Mouse (Mus musculus) midbrain, embryonic 16.5 days (tissue): Measurements from ENCODE around the gene Gm20388. TPM values are rescaled to one million over a fixed set of nuclear protein-coding genes. Genes with fewer than 3 reads are reported as not detected.

Source experiments
- ATAC-seq: fragments of 200-750 bp; cut with Nextera tagmentation; 2 replicates; pipeline ENCODE4 v1.8.0; 2017; ENCODE audit warnings: moderate TSS enrichment
- H3K27ac ChIP-seq: fragments of 300-500 bp; sonication (generic); 2 replicates; pipeline ENCODE4 v1.5.1; 2014; ENCODE audit warnings: mild to moderate bottlenecking, low read length, mixed read lengths
- H3K27me3 ChIP-seq: fragments of 300-500 bp; sonication (generic); 2 replicates; pipeline ENCODE4 v1.6.1; 2014; ENCODE audit warnings: low read depth, low read length, mixed read lengths; ENCODE audit not compliant: control insufficient read depth, insufficient read depth
- H3K36me3 ChIP-seq: fragments of 300-500 bp; sonication (generic); 2 replicates; pipeline ENCODE4 v1.6.1; 2014; ENCODE audit warnings: mild to moderate bottlenecking, low read length, moderate library complexity, mixed read lengths; ENCODE audit not compliant: control insufficient read depth, insufficient read depth
- H3K4me1 ChIP-seq: fragments of 300-500 bp; sonication (generic); 2 replicates; pipeline ENCODE4 v1.6.1; 2014; ENCODE audit warnings: mild to moderate bottlenecking, low read length, mixed read lengths; ENCODE audit not compliant: control insufficient read depth, insufficient read depth
- H3K4me2 ChIP-seq: fragments of 300-500 bp; sonication (generic); 2 replicates; pipeline ENCODE4 v1.6.1; 2014; ENCODE audit warnings: mild to moderate bottlenecking, low read length, mixed read lengths
- H3K4me3 ChIP-seq: fragments of 300-500 bp; sonication (generic); 2 replicates; pipeline ENCODE4 v1.5.1; 2014; ENCODE audit warnings: low read depth, mild to moderate bottlenecking, low read length, moderate library complexity, mixed read lengths
- H3K9ac ChIP-seq: fragments of 300-500 bp; sonication (generic); 2 replicates; pipeline ENCODE4 v1.6.1; 2014; ENCODE audit warnings: low read depth, low read length, mixed read lengths
- H3K9me3 ChIP-seq: fragments of 300-500 bp; sonication (generic); replicated peaks from 2 replicates; pipeline ENCODE4 v1.6.1; 2014; ENCODE audit warnings: mild to moderate bottlenecking, low read length, mixed read lengths; ENCODE audit not compliant: control insufficient read depth, poor library complexity, severe bottlenecking
- WGBS: fragments of 180-500 bp; shearing (Covaris S2); extraction: QIAGEN DNeasy Blood & Tissue Kit; methylation state at CpG from one replicate; pipeline ENCODE4 v1.1.7; 2014; 5-methylcytosine and 5-hydroxymethylcytosine counted together
- polyA plus RNA-seq: library from polyadenylated mRNA; unstranded; fragments of >200 nt; fragmentation: Nextera tagmentation; extraction: Ambion mirVana; gene quantifications from 2 replicates; pipeline ENCODE4 v1.2.1, GENCODE M21; 2015

Gene Gm20388
- polyA plus RNA-seq, 1 experiment from 2014 or later: 7.5 TPM

DNA sequence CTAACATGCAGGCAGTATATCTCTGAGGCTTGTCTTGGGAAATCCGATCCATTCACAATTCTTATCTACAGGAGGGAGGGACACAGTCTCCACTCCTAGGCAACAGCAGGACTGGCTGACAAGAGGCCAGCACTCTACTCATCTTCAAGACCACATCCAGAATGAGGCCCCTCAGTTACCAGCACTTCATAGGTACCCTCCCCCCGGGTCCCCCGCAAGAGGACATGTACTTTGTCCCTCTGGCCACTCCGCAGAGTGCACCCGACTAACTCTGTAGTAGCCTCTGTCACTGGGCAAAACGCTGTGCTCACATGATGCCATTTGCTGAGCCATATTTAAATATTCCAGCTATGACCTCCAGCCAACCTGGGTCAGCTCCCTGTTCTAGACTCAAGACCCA, 1887.8 kb downstream of the Gm20388 start:
- Histone ChIP-seq H3K4me2 (no peak overlapping the region), H3K27me3 (no peaks in the 10 kb centered on the region), H3K4me3 (no peak overlapping the region), H3K9me3 (no peaks in the 10 kb centered on the region), H3K4me1 (no peaks in the 10 kb centered on the region), H3K9ac (no peak overlapping the region), H3K36me3 (peaks cover 13% of the 10 kb centered on the region), H3K27ac (no peak overlapping the region)
- WGBS: 98% methylated on average over 6 of the region's 6 CpGs
- ATAC-seq: no peak

DNA sequence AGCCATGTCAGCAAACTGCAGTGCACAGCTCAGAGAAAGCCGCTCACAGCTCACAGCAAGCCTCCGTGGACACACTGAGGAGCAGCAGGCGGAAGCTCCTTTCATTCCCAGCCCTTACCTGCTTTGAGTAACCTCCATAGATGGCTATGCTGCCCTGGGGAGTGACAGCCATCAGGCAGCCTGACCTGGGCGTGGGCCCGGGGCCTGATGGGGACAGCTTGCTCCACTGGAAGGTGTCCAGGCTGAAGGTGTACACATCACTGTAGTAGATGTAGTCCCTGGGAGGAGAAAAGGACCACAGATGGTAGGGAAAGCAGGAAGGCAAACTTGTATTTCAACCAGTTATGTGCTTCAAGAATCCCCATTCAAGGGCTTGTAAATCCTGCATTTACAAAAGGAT, 1894.2 kb downstream of the Gm20388 start:
- H3K9me3 ChIP-seq: no peaks in the 10 kb centered on the region
- peaks cover 23% of the 10 kb centered on the region for H3K36me3 ChIP-seq
- no peak overlapping the region for H3K4me2 ChIP-seq
- 97% methylated on average over 5 of the region's 5 CpGs for WGBS
- H3K4me3 ChIP-seq: no peak overlapping the region
- no peaks in the 10 kb centered on the region for H3K27me3 ChIP-seq
- H3K9ac ChIP-seq: no peak overlapping the region
- H3K4me1 ChIP-seq: no peaks in the 10 kb centered on the region
- no peak overlapping the region for H3K27ac ChIP-seq
- ATAC-seq: no peak

DNA sequence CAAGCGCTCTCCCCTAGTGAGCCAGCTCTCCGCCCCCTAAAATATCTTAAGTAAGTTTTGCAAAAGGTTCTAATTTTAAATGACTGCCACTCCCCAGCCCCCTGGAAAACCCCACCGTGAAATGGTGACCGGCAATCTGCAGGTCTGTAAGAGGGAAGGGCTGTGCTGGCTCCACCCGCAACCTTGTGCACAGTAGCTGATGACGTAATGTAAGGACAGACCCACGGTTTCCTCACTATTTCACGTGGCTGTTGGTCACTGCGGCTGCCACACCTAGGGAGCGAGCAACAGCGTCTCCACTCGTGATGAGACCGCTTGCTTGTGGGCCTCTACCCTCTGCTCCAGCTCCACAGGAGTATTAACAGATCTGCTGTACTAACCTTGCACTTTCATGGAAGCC, 1895.5 kb downstream of the Gm20388 start:
- no peak overlapping the region for H3K4me3 ChIP-seq
- H3K9ac ChIP-seq: no peak overlapping the region
- H3K9me3 ChIP-seq: no peaks in the 10 kb centered on the region
- H3K27me3 ChIP-seq: no peaks in the 10 kb centered on the region
- peaks cover 21% of the 10 kb centered on the region for H3K36me3 ChIP-seq
- WGBS: 97% methylated on average over 13 of the region's 13 CpGs
- ATAC-seq: no peak
- no peak overlapping the region for H3K4me2 ChIP-seq
- H3K4me1 ChIP-seq: no peaks in the 10 kb centered on the region
- H3K27ac ChIP-seq: no peak overlapping the region

DNA sequence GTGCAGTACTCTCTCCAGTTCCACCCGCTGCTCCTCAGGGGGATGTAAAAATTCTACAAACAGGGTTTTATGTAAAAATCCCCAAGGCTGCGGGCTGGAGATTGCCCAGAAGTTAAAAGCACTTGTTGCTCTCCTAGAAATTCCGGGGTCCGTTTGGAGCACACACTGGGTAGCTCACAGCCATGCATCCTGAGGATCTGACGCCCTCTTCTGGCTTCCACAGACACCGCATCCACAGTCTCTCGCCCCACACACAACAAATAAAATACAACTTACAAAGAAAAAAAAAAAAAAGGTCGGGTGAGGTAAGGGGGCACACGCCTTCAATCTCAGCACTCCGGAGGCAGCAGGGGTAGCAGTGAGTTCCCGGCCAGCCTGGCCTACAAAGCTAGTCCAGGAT, 1897.4 kb downstream of the Gm20388 start:
- no peaks in the 10 kb centered on the region for H3K4me1 ChIP-seq
- no peak overlapping the region for H3K9ac ChIP-seq

DNA sequence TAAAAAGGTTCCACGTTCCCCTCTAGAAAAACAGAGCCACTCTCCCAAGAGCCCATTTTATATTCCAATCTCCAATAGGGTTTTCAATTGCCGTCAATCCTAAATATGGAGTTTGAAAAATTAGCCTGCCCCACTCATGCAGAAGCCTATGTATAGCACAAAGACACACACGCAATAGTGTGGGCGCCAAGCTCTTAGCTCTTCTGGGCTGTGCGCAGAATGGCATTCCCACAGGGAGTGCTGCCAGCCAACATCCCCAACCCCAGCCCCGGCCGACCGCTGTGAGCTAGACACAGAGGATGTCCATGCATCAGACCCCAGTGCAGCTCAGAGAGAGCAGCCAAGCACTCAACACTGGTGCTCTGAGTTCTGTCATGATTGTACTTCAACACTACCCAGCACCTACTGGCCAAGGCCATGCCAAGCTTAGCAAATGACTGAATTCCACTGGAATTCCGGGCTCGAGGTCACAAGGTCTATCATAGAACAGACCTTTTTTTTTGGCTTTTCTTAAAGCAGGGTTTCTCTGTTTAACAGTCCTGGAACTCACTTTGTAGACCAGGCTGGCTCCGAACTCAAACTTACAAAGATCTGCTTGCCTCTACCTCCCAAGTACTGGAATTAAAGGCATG, 1899.0 kb downstream of the Gm20388 start:
- Histone ChIP-seq H3K36me3 (peaks cover 24% of the 10 kb centered on the region), H3K4me3 (no peak overlapping the region), H3K4me2 (no peak overlapping the region), H3K27me3 (no peaks in the 10 kb centered on the region), H3K9ac (no peak overlapping the region), H3K4me1 (no peaks in the 10 kb centered on the region), H3K27ac (no peak overlapping the region), H3K9me3 (no peaks in the 10 kb centered on the region)
- ATAC-seq: no peak
- 92% methylated on average over 11 of the region's 11 CpGs for WGBS

More for the DNA sequence above, 1897.4 kb downstream of the Gm20388 start:
- Histone ChIP-seq H3K36me3 (peaks cover 24% of the 10 kb centered on the region), H3K9me3 (no peaks in the 10 kb centered on the region), H3K27ac (no peak overlapping the region), H3K27me3 (no peaks in the 10 kb centered on the region), H3K4me2 (no peak overlapping the region), H3K4me3 (no peak overlapping the region)
- no peak for ATAC-seq
- 75% methylated on average over 11 of the region's 11 CpGs for WGBS

DNA sequence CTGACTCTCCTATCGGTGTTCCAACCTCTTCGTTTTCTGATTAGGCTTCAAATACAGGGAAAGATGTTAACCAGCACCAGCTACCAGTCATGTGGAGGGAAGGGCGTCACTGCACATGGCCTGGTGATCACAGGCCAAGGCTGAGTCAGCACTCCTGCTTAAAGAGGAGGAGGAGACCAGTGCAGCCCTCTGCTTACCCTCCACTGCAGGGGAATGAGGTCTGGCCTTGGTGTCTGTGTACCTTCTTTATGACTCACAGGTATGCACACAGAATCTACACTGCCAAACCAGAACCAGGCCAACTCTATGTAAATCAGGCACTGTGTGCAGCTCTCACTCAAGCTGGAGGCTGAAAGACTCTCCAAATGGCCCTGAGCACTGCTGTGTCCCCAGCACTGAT, 1900.9 kb downstream of the Gm20388 start:
- H3K27ac ChIP-seq: no peak overlapping the region
- peaks cover 9% of the 10 kb centered on the region; the same call in 1 of the 2 replicates for H3K36me3 ChIP-seq
- H3K4me1 ChIP-seq: no peaks in the 10 kb centered on the region
- no peak overlapping the region for H3K4me2 ChIP-seq
- H3K27me3 ChIP-seq: no peaks in the 10 kb centered on the region
- no peaks in the 10 kb centered on the region for H3K9me3 ChIP-seq
- H3K9ac ChIP-seq: no peak overlapping the region
- H3K4me3 ChIP-seq: no peak overlapping the region
- WGBS: 96% methylated on average over 3 of the region's 3 CpGs
- ATAC-seq: no peak

DNA sequence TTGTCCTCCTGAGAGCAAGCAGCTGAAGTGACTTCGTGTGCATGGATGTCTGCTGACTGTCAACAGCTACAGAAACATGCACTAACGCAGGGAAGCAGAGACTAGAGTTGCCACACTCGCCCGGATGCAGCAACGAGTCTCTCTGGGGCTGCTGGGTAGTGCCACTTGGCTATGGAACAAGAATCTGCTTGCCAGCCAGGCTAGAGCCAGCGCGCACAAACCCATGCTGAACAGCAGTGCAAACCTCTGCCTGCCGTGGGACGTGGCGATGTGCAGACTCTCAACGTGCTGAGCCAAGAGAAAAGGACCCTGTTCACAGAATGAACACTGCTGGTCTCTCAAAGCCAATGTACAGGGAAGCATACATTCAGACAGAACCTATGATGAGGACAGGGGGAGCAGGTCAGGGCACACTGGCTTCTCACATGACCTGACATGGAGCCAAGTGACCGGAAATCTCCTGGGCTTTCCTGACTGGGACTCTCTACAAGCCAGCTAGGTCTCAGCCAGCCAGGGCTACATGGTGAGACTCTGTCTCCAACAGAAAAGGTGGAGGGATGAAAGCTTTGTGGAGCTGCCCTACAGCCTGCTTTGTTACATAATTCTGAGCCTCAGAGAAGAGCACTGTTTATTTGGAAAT, 1901.4 kb downstream of the Gm20388 start:
- 97% methylated on average over 12 of the region's 12 CpGs for WGBS
- Histone ChIP-seq H3K27me3 (no peaks in the 10 kb centered on the region), H3K4me3 (no peak overlapping the region), H3K27ac (no peak overlapping the region), H3K9me3 (no peaks in the 10 kb centered on the region), H3K9ac (no peak overlapping the region), H3K4me2 (no peak overlapping the region), H3K36me3 (peaks cover 9% of the 10 kb centered on the region; the same call in 1 of the 2 replicates), H3K4me1 (no peaks in the 10 kb centered on the region)
- ATAC-seq: no peak

DNA sequence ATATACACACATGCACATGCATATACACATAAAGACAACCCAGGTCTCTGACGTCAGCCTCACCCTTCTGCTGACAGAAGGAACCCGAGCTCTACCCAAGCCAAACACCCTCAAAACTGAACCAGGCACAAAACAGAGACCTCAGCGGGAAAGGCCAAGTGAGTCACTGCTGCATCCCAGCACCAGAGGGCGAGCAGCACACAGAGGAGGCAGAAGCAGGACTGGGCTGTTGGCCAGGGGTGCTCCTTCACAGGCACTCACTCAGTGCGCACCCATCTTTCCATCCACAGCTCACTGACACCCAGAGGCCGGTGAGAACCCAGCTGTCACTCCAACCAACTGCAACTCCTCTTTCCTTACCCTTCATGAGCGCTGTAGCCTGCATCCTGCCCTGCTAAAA, 1907.6 kb downstream of the Gm20388 start:
- no peak overlapping the region for H3K27ac ChIP-seq
- no peaks in the 10 kb centered on the region for H3K27me3 ChIP-seq
- WGBS: 83% methylated on average over 7 of the region's 7 CpGs
- no peak overlapping the region for H3K9ac ChIP-seq
- peaks cover 16% of the 10 kb centered on the region for H3K36me3 ChIP-seq
- no peak overlapping the region for H3K4me2 ChIP-seq
- ATAC-seq: no peak
- no peaks in the 10 kb centered on the region for H3K4me1 ChIP-seq
- H3K4me3 ChIP-seq: no peak overlapping the region
- H3K9me3 ChIP-seq: no peaks in the 10 kb centered on the region

DNA sequence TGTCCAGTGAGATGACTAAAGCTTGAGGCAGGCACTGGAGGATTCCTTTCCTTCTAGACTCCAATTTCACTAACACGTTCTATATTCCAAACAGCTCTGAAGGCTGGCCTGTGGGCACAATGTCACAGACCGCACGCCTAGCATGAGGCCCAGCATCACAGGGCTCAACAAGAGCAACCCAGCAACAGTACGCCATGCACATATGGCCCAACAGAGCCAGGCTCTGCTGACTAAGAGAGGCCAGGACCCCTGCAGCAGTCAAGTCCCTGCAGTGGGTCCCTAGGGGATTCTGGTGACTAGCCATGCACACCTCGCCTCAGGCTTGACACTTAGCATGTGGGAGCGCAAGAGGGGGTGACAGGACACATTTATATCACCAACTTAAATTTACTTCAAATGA, 1910.2 kb downstream of the Gm20388 start:
- H3K9me3 ChIP-seq: no peaks in the 10 kb centered on the region
- H3K27ac ChIP-seq: no peak overlapping the region
- no peak for ATAC-seq
- no peak overlapping the region for H3K9ac ChIP-seq
- H3K4me2 ChIP-seq: no peak overlapping the region
- H3K4me1 ChIP-seq: no peaks in the 10 kb centered on the region
- WGBS: 94% methylated on average over 6 of the region's 6 CpGs
- peaks cover 12% of the 10 kb centered on the region for H3K36me3 ChIP-seq
- H3K4me3 ChIP-seq: no peak overlapping the region
- H3K27me3 ChIP-seq: no peaks in the 10 kb centered on the region
